Mouse (Mus musculus): Measurements from ENCODE around the gene Tyk2. TPM values are rescaled to one million over a fixed set of nuclear protein-coding genes. Genes with fewer than 3 reads are reported as not detected.

Tyk2 gene
- 10 to 100 TPM; 11.6 to 12.7 TPM for total RNA-seq (2021)

- intact Hi-C loops (cut with DNase I), result loop anchor here (1.0 to 2.0 kb wide), 3 partner anchors 39 to 233 kb away; partner anchors contain the start of genes Eif3g and Raver1
Observed at GRCm38 (mm10) chr9:21131059-21131956, at the start of gene Tyk2. TSS of gene Tyk2 (minus strand) at chr9:21131243.

DNA sequence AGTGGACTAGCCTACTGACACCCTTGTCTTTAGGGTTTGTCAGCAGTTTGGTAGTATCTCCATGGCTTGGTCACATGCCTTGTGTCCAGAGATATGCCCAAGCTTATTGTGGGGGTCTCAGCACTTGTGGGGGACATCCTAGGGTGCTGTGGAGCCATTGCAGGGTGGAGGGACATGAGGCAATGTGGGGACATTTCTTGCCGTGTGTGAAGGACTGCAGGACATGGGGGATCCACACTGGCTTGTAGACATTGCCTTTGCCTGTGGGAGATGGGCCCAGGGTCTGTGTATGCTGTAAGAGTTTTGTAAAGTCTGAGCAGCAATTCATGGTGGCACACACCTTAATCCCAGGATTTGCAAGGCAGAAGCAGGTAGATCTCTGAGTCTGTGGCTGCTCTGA lies 49.8 kb upstream of the Tyk2 start:
- intact Hi-C loops (cut with DNase I), result no loop called here

More at GRCm38 (mm10) chr9:21131059-21131956, at the start of gene Tyk2:
- DNase-seq (ENCODE audit: low spot score in 2 of 2), result peak; percentile 91 to 98

DNA sequence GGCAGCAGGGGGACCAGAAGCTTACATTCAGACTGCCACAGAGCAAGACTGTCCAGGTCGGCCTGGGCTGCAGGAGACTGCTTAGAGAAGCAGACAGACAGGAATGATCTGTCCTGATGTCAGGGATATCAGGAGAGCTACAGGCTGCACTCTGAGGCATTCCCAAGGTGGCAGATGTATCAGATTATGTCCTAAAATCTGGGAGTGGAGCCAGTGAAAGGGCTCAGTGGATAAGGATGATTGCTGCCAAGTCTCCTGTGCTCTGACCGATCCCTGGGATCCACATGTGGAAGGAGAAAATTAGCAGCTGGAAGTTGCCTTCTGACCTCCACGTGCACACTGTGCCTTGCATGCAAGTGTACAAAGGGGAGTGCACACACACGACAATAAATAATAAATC lies 49.4 kb upstream of the Tyk2 start:
- intact Hi-C loops (cut with DNase I), result no loop called here
- DNase-seq (ENCODE audit: low spot score in 2 of 2), result no peak

More for the DNA sequence above, 49.8 kb upstream of the Tyk2 start:
- DNase-seq (ENCODE audit: low spot score in 2 of 2), result no peak

DNA sequence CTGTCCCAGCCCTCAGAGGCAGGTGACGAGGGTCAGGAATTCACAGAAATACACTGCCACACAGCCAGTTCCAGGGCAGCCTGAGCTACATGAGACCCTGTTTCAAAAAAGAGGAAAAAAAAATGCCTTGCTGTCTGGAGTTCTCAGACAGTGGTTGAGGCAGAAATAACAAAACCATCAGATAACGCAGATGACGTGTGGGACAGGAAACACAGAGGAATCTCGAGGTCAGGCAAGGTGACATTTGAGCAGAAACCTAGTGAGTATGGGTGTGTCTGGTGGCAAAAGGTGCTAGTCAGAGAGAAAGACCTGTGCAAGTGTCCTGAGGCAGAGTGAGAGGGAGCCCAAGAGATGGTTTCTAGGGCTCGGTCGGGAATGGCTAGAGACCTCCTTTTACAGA lies 41.3 kb upstream of the Tyk2 start:
- intact Hi-C loops (cut with DNase I), result no loop called here
- DNase-seq (ENCODE audit: low spot score in 2 of 2), result no peak

DNA sequence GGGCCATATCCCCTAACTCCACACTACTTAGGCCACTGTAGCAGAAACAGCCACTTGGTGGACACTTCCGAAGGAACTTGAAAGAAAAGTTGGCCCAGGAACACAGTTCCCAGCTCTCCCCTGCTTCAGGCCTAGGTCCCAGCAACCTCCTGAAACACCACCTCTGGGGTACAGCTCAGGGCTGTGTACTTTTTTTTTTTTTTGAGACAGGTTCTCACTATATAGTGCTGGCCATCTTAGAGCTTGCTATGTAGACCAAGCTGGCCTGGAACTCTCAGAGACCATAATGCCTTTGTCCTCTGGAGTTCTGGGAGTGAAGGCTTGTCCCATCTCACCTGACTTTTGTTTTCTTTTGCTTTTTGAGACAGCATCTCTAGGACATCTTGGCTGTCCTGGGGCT lies 38.1 kb upstream of the Tyk2 start:
- intact Hi-C loops (cut with DNase I), result loop anchor here (5.0 kb wide), 1 partner anchor 68 kb away; the partner anchor contains the start of gene Keap1
- no peak for DNase-seq (ENCODE audit: low spot score in 2 of 2)

DNA sequence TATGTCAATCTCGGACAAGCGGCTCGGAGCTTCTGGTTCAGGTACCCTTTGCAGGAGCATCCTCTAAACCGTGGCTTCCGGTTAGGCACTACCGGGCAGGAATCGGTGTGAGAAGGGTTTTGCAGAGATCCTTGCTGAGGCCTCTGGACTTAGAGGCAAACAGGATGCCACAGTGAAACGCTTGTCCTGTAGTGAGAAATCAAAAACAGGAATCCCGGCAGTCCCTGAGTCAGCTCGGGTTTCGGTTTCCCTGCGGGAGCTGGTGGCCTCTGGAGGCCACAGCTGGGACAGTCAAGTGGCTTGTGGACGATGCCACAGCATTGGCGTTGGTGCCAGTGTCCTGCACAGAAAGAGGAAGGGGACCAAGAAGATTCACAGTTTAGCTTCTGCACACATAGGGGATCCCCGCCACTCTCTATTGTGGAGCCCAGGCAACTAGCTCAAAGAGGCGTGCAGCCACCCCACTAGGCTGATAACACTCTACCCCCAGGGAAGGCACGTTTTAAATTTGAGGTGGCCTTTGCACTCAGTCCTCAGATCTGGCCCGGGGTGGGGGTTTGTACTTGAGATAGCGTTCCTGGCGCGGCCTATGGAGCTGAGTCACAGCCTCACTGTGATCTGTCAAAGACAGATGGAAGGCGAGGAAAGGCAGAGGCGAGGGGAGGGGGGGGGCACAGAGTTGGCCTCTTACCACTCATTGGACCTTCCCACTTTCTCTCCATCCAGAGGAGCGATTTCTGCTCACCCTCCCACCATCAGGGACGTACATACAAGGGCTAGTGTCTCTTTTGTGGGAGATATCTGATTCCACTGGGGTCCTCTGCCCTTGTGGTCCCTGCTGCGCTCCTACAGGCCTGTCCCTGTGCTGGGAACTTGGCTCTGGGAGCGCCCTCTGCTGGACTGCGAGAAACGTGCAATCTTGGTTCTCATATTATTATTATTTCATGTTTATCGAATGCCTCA lies 37.4 kb upstream of the Tyk2 start:
- DNase-seq (ENCODE audit: low spot score in 2 of 2), result peak; percentile 59 to 63
- intact Hi-C loops (cut with DNase I), result loop anchor here (1.0 to 5.0 kb wide), 2 partner anchors 16 to 69 kb away; partner anchors contain the start of gene Keap1

DNA sequence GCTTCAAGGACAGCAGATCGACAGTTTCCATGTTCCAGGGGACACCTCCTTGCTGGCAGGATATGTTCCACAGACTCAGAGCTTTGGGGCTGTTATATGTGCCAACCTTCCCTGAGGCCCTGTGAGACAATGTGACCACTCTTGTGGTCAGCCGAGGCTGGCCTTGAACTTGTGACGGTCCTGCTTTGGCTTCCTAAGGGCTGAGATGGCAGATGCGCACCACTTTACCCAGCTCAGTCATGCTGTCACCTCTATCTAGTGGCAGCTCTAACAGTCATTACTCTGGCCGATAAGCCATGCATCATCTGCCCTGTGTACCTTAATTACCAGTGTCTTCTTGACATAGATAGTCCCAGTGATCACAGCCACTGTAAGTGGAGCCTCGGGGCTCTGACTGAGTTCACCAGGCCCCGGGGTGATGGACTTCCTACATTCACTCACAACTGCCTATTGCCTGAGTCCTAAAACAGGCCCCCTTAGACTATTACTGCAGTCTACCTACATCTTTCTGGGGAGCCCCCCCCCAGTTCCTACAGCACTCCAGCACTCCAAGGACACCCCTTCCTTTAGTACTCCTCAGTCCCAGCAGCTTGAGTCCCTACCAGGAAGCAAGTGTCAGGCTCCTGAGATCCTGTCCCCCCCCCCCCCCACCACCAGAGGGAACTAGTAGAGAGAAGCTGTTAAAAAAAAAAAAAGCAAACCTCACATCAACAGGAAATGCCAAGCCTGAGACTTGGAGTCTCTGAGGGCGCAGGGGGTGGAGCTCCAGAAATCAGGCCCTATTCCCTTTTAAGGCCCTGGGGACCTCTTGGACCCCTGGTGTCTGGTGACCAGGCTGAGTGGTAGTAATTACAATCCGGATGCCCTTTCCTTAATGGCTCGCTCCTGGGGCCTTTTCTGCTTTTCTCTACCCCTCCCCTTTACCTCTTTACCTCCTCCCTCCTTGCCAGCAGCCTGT lies 36.4 kb upstream of the Tyk2 start:
- intact Hi-C loops (cut with DNase I), result loop anchor here (1.0 to 5.0 kb wide), 2 partner anchors 15 to 70 kb away; partner anchors contain the start of gene Keap1
- DNase-seq (ENCODE audit: low spot score in 2 of 2), result no peak

- intact Hi-C loops (cut with DNase I), result loop anchor here (5.0 kb wide), 1 partner anchor 71 kb away; the partner anchor contains the start of gene Keap1
- no peak for DNase-seq (ENCODE audit: low spot score in 2 of 2)
Observed at GRCm38 (mm10) chr9:21166516-21166915, 35.5 kb upstream of the Tyk2 start.

- intact Hi-C loops (cut with DNase I), result loop anchor here (2.0 to 5.0 kb wide), 2 partner anchors 29 to 71 kb away; partner anchors contain the start of gene Keap1
- DNase-seq (ENCODE audit: low spot score in 2 of 2), result peak; percentile 48 to 52
Observed at GRCm38 (mm10) chr9:21165952-21166451, 35.0 kb upstream of the Tyk2 start.

- intact Hi-C loops (cut with DNase I), result loop anchor here (2.0 to 5.0 kb wide), 2 partner anchors 30 to 72 kb away; partner anchors contain the start of gene Keap1
- DNase-seq (ENCODE audit: low spot score in 2 of 2), result peak; percentile 86 to 90
Observed at GRCm38 (mm10) chr9:21165041-21165951, 34.3 kb upstream of the Tyk2 start, which contains the start of gene Pde4a. TSS of gene Pde4a (plus strand) at chr9:21165714.

DNA sequence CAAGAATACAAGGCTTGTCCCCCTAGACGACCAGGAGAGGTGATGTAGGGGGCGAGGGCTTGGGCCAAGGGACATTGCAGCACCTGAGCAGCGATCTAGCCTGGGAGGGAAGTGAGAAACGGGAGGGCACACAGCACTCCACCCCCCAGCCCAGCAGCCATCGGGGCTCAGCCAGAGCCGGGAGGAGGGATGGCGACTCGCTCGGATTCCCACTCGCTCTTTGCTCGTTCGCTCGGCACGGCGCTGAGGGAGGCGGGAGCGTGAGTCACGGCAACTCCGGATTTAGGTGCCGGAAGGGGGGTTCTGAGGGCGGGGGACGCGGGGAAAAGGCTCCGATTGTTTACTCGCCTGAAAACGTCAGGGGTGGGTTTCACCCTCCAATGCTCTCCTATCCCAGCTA lies 33.0 kb upstream of the Tyk2 start:
- intact Hi-C loops (cut with DNase I), result loop anchor here (2.0 kb wide), 1 partner anchor 31 kb away; no protein-coding TSS in a partner anchor

GRCm38 (mm10) chr9:21163086-21164050 lies 32.3 kb upstream of the Tyk2 start:
- intact Hi-C loops (cut with DNase I), result loop anchor here (2.0 kb wide), 1 partner anchor 31 kb away; no protein-coding TSS in a partner anchor
- peak in 1 of 2 experiments; percentile 62 for DNase-seq (ENCODE audit: low spot score in 2 of 2)

More for the DNA sequence above, 33.0 kb upstream of the Tyk2 start:
- DNase-seq (ENCODE audit: low spot score in 2 of 2), result peak; percentile 71 to 88

GRCm38 (mm10) chr9:21161209-21161909 lies 30.3 kb upstream of the Tyk2 start:
- DNase-seq (ENCODE audit: low spot score in 2 of 2), result peak; percentile 93 to 98
- intact Hi-C loops (cut with DNase I), result no loop called here

DNA sequence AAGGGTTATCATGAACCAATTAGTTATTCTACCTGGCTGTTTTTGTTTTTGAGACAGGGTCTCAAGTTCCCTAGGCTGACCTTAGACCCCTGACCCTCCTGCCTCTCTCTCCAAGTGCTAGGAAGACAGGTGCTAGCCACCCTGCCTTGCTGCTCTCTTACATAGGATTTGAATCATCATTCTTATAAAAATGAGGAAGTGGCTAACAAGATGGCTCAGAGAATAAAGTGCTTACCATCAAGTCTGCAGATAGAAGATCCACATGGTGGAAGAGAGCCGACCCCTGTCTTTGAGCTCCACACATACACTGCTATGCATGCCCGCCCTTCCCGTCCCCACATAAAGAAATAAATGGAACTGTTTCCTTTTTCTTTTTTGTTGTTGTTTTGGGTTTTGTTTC lies 23.7 kb upstream of the Tyk2 start:
- DNase-seq (ENCODE audit: low spot score in 2 of 2), result no peak
- intact Hi-C loops (cut with DNase I), result loop anchor here (5.0 kb wide), 1 partner anchor 68 kb away; no protein-coding TSS in a partner anchor

DNA sequence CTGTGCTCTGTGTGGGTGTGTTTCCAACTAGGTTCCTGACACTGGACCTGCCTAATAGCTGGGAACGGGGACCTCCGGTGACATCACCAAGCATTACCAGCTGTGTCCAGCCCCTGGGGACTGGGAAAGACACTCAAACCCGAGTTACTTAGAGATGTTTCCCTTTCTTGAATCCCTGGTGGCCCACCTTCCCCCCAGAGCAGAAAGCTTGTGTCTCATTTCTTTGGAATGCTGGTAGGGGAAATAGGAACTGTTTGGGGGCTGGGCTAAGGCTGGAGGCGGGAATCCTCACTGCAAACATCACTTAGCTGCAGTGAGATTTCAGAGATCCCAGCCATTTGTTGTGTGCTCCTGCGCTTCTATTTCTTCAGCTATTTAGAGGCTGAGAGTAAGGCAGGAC lies 22.8 kb upstream of the Tyk2 start:
- DNase-seq (ENCODE audit: low spot score in 2 of 2), result peak in 1 of 2 experiments; percentile 66
- intact Hi-C loops (cut with DNase I), result loop anchor here (5.0 kb wide), 1 partner anchor 68 kb away; no protein-coding TSS in a partner anchor

All from left cerebral cortex, postnatal 25 days (tissue).